Mouse (Mus musculus): ENCODE measurements at regions not wholly inside any gene's neighbourhood (a gene's known extent, or its start where the extent isn't known, plus 50 kb on each side); places are given as distances from the start of the nearest gene placed in this dataset.
"Not testable (repeated sequence)": the region's sequence is repeated elsewhere in the genome, so short reads cannot be mapped to it uniquely, and the experiment has no call there.

DNA sequence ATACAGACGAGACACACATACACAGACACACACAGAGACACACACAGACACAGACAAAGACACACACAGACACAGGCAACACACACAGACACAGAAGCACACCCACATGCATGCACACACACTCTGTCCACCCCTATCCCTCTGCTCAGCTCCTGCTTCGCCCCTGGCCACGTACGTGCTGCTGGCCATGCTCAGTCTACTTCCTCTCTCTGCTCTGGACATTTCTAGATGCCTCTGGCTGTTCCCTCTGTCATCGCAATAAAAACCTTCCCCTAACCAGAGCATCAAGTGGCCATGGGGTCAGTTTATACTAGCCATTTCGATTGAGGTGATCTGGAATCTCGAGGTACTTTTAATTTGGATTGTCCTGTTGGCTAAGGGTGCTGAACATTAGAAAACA is 118.9 kb upstream of the Slc38a2 start:
- WGBS, result 79% methylated on average over 7 of the region's 7 CpGs
- no peaks in the 10 kb centered on the region for H3K4me1 ChIP-seq

DNA sequence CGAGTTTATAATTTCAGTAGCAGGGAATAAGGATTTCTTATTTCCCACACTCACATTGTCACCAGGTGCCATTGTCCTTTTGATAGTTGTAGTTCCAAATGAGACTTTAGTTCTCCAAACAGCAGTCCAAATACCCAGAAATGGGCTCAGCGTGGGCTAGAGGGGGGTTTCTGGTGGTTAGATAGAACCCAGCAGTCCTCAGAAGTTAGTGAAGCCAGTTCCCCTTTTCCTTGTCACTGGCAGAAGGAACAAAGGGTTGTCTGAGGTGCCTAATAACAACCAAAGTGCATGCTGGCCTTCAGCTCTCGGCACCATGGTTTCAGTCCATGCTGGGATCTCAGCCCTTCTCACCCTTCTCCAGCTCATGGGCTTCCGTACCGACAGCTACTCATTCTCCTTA is 118.1 kb upstream of the Slc38a2 start:
- Histone ChIP-seq H3K36me3 (no peaks in the 10 kb centered on the region), H3K27ac (0 out of 2 replicates have a peak overlapping the region, but pooled peaks have one; percentile 4), H3K9me3 (no peaks in the 10 kb centered on the region), H3K4me2 (no peak overlapping the region), H3K4me3 (no peak overlapping the region), H3K4me1 (no peaks in the 10 kb centered on the region), H3K27me3 (no peaks in the 10 kb centered on the region), H3K9ac (no peak overlapping the region)
- WGBS, result 79% methylated on average over 5 of the region's 5 CpGs
- no peak for ATAC-seq (ENCODE audit: borderline replicate concordance, extremely low read depth, low FRiP score, low TSS enrichment)

More for the DNA sequence above, 118.9 kb upstream of the Slc38a2 start:
- no peak overlapping the region for H3K27ac ChIP-seq
- H3K36me3 ChIP-seq, result no peaks in the 10 kb centered on the region
- no peaks in the 10 kb centered on the region for H3K27me3 ChIP-seq
- no peak for ATAC-seq (ENCODE audit: borderline replicate concordance, extremely low read depth, low FRiP score, low TSS enrichment)
- H3K4me2 ChIP-seq, result no peak overlapping the region
- no peaks in the 10 kb centered on the region for H3K9me3 ChIP-seq
- no peak overlapping the region for H3K4me3 ChIP-seq
- H3K9ac ChIP-seq, result no peak overlapping the region

DNA sequence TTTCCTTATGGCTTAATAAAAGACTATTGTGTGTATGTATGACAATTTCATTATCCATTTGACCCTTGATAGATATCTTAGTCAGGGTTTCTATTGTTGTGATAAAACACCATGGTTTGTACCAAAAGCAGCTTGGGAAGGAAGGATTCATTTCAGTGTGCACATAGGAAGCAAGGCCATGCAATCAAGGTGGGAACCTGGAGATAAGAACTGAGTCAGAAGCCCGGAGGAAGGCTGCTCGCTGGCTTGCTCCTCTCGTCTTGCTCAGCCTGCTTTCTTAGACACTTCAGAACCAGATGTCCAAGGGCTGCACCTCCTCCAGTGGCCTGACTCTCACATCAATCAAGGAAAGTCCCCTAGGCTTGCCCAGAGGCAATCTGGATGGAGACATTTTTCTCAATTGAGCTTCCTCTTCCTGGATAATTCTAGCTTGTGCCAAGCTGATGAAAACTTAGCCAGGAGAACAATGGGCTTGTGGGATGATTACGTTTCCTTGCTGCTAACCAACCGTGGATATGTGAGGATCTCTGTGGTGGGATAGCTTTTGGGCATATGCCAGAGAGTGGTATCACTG is 117.6 kb upstream of the Slc38a2 start:
- H3K4me2 ChIP-seq, result no peak overlapping the region
- H3K4me3 ChIP-seq, result no peak overlapping the region
- H3K27ac ChIP-seq, result 0 out of 2 replicates have a peak overlapping the region, but pooled peaks have one; percentile 4
- H3K9me3 ChIP-seq, result peaks cover under 1% of the 10 kb centered on the region; the same call in 1 of the 2 replicates
- H3K36me3 ChIP-seq, result no peaks in the 10 kb centered on the region
- H3K4me1 ChIP-seq, result no peaks in the 10 kb centered on the region
- no peak; the same call in 1 of the 2 replicates for ATAC-seq (ENCODE audit: borderline replicate concordance, extremely low read depth, low FRiP score, low TSS enrichment)
- H3K9ac ChIP-seq, result no peak overlapping the region
- WGBS, result 42% methylated on average over 5 of the region's 5 CpGs
- no peaks in the 10 kb centered on the region for H3K27me3 ChIP-seq

DNA sequence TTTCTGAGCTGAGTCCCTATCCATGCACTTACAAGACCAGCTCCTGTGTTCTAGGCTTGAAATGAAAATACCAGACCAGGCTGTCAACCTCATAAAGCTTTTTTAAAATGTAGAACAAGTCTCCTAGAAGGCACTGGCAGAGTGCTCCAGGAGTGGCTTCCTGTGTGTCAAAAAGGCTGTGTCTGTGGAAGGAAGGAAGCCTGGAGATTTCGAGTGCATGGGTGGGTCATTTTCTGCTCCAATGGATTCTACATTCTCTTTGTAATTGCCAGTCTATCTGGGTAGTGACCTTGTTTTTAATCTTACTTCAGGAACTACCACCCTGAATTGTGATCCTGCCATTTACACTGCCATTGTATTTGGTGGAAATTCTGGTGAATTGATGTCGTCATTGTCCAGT is 113.9 kb upstream of the Slc38a2 start:
- no peak for ATAC-seq (ENCODE audit: borderline replicate concordance, extremely low read depth, low FRiP score, low TSS enrichment)
- WGBS, result 70% methylated on average over 2 of the region's 2 CpGs

DNA sequence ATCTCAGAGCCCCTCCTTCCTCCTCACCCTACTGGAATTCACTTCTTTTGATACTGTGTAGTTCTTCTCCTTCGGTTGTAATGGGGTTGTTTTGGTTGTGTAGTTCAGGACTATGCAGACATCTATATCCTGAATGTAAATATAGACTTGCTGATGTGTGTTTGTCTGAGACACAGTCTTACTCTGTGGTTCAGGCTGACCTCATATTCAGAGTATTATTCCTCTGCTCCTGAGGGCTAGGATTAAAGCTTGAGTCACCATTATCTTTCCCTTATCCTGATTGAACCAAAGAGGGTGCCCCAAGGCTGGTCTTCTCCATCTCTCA is 103.2 kb upstream of the Slc38a2 start:
- WGBS, result 34% methylated on average over 1 of the region's 1 CpGs
- Histone ChIP-seq H3K36me3 (no peaks in the 10 kb centered on the region), H3K9me3 (no peaks in the 10 kb centered on the region), H3K4me3 (no peak overlapping the region), H3K9ac (no peak overlapping the region), H3K27ac (peak overlapping the region; percentile 57), H3K4me2 (no peak overlapping the region), H3K4me1 (peaks cover 29% of the 10 kb centered on the region), H3K27me3 (no peaks in the 10 kb centered on the region)
- no peak; the same call in 1 of the 2 replicates for ATAC-seq (ENCODE audit: borderline replicate concordance, extremely low read depth, low FRiP score, low TSS enrichment)

More for the DNA sequence above, 113.9 kb upstream of the Slc38a2 start:
- H3K9ac ChIP-seq, result no peak overlapping the region
- H3K27ac ChIP-seq, result no peak overlapping the region
- H3K4me2 ChIP-seq, result no peak overlapping the region
- peaks cover 5% of the 10 kb centered on the region; the same call in 1 of the 2 replicates for H3K9me3 ChIP-seq
- H3K4me3 ChIP-seq, result no peak overlapping the region
- H3K27me3 ChIP-seq, result no peaks in the 10 kb centered on the region
- H3K36me3 ChIP-seq, result no peaks in the 10 kb centered on the region
- no peaks in the 10 kb centered on the region for H3K4me1 ChIP-seq

DNA sequence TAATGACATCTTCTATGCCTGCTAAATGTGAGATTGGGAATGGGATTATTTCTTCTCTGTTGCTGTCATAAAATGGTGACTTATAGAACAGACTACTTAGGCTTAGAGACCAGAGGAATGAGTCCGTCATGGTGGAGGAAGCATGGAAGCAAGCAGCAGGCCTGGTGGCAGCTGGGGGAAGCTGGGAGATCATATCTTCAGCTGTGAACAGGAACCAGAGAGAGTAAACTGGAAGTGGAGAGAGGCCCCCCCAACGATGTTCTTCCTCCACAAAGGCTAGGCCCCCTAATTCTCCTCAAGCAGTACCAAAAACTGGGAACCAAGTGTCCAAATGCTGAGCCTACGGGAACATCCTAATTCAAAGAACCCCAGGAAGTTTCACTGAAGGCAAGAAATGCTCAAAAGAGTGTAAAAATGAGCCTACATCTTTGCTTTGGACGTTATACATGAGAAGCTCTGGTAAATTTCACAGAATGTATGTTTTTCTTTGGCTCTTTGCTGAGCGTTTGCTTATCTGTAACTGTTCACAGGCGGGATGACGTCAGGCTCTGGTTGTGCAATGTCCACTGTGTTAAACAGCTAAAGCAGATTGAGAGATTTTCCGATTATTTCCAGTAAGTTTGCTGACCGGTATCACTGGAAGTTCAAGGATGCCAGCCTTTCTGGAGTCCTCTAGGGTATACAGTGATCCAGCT is 102.7 kb upstream of the Slc38a2 start:
- Histone ChIP-seq H3K9ac (no peak overlapping the region), H3K36me3 (no peaks in the 10 kb centered on the region), H3K4me3 (no peak overlapping the region), H3K9me3 (no peaks in the 10 kb centered on the region), H3K4me1 (peaks cover 33% of the 10 kb centered on the region), H3K27me3 (no peaks in the 10 kb centered on the region), H3K27ac (peak overlapping the region; percentile 57), H3K4me2 (no peak overlapping the region)
- peak; percentile 83; the same call in 1 of the 2 replicates for ATAC-seq (ENCODE audit: borderline replicate concordance, extremely low read depth, low FRiP score, low TSS enrichment)
- WGBS, result 38% methylated on average over 9 of the region's 9 CpGs

DNA sequence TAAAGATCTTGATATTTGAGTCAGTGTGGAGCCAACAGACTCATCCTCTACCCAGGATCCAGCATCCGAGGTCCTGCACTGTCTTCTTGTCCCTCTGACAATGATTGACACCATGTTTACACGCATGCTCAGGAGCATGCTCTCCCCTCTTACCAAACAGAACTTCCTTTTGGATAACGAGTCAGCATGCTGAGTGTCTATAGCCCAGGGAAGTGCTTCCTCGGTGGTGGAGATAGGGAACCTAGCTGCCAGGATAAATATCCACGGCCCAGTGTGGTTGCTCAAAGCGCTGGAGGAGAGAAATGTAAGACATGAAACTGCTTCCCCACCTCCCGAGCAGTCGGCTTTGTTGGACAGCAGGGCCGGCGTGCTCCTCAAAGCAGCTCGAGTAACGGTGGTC is 99.7 kb upstream of the Slc38a2 start:
- Histone ChIP-seq H3K4me2 (no peak overlapping the region), H3K27ac (no peak overlapping the region; the same call in 1 of the 2 replicates), H3K4me1 (peaks cover 50% of the 10 kb centered on the region), H3K9ac (no peak overlapping the region), H3K4me3 (no peak overlapping the region), H3K9me3 (no peaks in the 10 kb centered on the region), H3K36me3 (no peaks in the 10 kb centered on the region), H3K27me3 (no peaks in the 10 kb centered on the region)
- 50% methylated on average over 12 of the region's 12 CpGs for WGBS
- no peak for ATAC-seq (ENCODE audit: borderline replicate concordance, extremely low read depth, low FRiP score, low TSS enrichment)

DNA sequence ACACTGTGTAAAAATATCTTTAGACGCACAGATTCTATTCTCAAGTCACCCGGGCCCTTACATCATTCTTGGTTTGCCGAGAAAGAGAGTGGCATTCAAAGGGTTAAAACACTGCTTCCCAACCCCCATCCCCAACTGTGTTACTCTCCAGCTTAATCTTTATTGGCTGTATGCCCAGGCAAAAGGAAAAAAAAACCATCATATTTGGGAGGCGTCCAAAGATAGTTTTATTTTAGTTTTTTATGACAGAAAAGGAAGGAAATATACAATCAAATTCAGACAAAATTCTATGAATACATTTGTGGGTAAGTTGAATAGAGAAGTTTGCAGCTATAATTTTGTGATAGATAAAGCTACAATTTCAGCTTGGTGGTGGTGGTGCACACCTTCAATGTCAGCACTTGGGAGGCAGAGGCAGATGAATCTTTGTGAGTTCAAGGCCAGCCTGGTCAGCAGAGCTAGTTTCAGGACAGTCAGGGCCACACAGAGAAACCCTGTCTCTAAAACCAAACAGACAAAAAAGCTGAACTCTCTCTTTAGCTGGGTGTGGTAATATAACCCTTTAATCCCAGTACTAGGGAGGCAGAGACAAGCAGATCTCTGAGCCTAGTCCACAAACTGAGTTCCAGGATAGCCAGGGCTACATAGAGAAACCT is 98.2 kb upstream of the Slc38a2 start:
- no peaks in the 10 kb centered on the region for H3K36me3 ChIP-seq
- H3K27ac ChIP-seq, result peak overlapping the region; percentile 88
- H3K9me3 ChIP-seq, result no peaks in the 10 kb centered on the region
- no peak for ATAC-seq (ENCODE audit: borderline replicate concordance, extremely low read depth, low FRiP score, low TSS enrichment)
- no peak overlapping the region for H3K4me3 ChIP-seq
- H3K27me3 ChIP-seq, result no peaks in the 10 kb centered on the region
- H3K9ac ChIP-seq, result no peak overlapping the region
- H3K4me2 ChIP-seq, result no peak overlapping the region
- H3K4me1 ChIP-seq, result peaks cover 53% of the 10 kb centered on the region
- WGBS, result 24% methylated on average over 4 of the region's 4 CpGs

DNA sequence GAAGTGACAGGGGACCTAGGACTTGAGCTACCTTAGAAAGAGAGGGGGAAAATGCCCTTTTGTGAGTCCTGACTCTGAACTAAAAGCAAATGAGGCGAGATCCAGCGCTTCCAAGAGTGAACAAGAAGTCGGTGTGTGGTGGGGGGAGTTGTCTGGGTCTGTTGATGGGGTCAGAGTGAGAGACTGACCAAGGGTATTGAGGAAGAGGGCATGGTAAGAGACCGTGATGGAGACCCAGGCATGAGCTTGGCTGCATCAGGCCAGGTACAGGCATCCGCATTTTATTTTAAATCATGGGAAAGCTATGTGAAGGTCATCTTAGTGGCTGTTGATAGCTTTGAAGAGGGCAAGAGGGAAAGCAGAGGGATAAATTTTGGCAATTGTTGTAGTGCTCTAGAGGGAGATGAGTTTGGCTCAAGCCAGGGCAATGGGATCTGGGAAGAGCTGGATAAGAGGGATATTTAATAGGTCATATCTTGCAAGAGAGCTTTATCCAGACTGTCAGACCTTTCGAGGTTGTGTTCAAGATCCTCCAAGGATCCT is 94.7 kb upstream of the Slc38a2 start:
- WGBS, result 87% methylated on average over 6 of the region's 6 CpGs
- no peak overlapping the region for H3K9ac ChIP-seq
- H3K27ac ChIP-seq, result peak overlapping the region; percentile 41; the same call in 1 of the 2 replicates

DNA sequence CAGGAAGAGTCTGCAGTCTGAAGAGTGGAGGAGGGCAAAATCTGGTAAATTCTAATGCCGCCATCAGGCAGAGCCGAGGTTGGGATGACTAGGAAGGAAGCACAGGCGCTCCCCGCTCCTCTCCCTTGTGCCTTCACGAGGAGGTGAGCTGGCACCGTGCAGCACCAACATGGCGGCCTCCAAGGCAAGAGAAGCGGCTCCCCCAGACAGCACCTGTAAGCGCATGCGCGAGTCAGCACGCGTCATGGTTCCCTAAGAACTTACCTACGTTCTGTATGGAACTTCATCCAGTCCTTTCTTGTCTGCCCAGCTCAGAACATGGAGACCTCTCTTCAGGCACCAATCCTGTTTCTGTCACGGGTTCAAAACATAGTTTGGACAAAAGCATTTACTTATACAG is 93.7 kb upstream of the Slc38a2 start:
- Histone ChIP-seq H3K9me3 (no peaks in the 10 kb centered on the region), H3K36me3 (no peaks in the 10 kb centered on the region), H3K4me3 (no peak overlapping the region), H3K27me3 (no peaks in the 10 kb centered on the region), H3K27ac (no peak overlapping the region), H3K4me2 (no peak overlapping the region), H3K4me1 (peaks cover 31% of the 10 kb centered on the region), H3K9ac (no peak overlapping the region)
- ATAC-seq (ENCODE audit: borderline replicate concordance, extremely low read depth, low FRiP score, low TSS enrichment), result no peak
- WGBS, result 95% methylated on average over 15 of the region's 15 CpGs

More for the DNA sequence above, 94.7 kb upstream of the Slc38a2 start:
- H3K27me3 ChIP-seq, result no peaks in the 10 kb centered on the region
- H3K4me1 ChIP-seq, result peaks cover 37% of the 10 kb centered on the region
- no peak for ATAC-seq (ENCODE audit: borderline replicate concordance, extremely low read depth, low FRiP score, low TSS enrichment)
- H3K9me3 ChIP-seq, result no peaks in the 10 kb centered on the region
- no peak overlapping the region for H3K4me2 ChIP-seq
- H3K4me3 ChIP-seq, result no peak overlapping the region
- H3K36me3 ChIP-seq, result no peaks in the 10 kb centered on the region

DNA sequence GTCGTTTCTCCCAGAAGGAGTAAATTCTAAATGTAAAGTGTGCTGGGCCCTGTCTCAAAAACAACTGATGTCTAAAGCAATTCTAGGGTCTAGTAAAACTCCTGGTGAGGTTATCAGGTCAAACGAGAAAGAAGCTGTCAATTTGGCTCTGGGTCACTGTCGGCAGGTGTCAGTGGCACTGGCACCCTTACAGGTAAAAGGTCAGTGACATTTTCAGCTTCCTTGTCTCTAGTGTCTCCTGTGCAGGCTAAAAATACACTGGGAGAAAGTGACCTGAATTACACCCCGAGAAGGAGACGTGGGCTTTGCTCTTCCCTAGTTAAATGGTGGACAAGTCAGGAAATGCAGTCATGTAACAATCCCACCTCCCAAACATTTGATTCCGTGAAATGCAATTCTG is 91.8 kb upstream of the Slc38a2 start:
- no peak for ATAC-seq (ENCODE audit: borderline replicate concordance, extremely low read depth, low FRiP score, low TSS enrichment)

DNA sequence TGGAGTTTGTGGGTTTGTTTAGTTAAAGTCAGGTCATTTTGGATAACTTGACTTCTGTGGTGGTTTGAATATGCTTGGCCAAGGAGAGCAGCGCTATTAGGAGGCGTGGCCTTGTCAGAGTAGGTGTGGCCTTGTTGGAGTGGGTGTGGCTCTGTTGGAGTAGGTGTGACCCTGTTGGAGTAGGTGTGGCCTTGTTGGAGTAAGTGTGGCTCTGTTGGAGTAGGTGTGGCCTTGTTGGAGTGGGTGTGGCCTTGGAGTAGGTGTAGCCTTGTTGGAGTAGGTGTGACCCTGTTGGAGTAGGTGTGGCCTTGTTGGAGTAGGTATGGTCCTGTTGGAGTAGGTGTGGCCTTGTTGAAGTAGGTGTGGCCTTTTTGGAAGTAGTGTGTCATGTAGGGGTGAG is 88.4 kb upstream of the Slc38a2 start:
- ATAC-seq (ENCODE audit: borderline replicate concordance, extremely low read depth, low FRiP score, low TSS enrichment); H3K9ac ChIP-seq; H3K36me3 ChIP-seq; H3K4me1 ChIP-seq; H3K27me3 ChIP-seq; H3K4me2 ChIP-seq; H3K27ac ChIP-seq; H3K4me3 ChIP-seq; H3K9me3 ChIP-seq: not testable (repeated sequence)
- 92% methylated on average over 2 of the region's 2 CpGs for WGBS

More for the DNA sequence above, 91.8 kb upstream of the Slc38a2 start:
- no peaks in the 10 kb centered on the region for H3K27me3 ChIP-seq
- no peak overlapping the region for H3K4me3 ChIP-seq
- no peak overlapping the region for H3K4me2 ChIP-seq
- no peak overlapping the region for H3K9ac ChIP-seq
- peaks cover 15% of the 10 kb centered on the region for H3K4me1 ChIP-seq
- H3K9me3 ChIP-seq, result no peaks in the 10 kb centered on the region
- 66% methylated on average over 6 of the region's 6 CpGs for WGBS
- H3K36me3 ChIP-seq, result no peaks in the 10 kb centered on the region
- H3K27ac ChIP-seq, result no peak overlapping the region
